Mouse (Mus musculus): ENCODE data around the gene Akr1c14. TPM values are rescaled to one million over a fixed set of nuclear protein-coding genes. Genes with fewer than 3 reads are reported as not detected.

Akr1c14 gene
- polyA plus RNA-seq (2021; fragmentation: Nextera tagmentation) = 1.2 and 1.4 TPM in 2 replicates
- long read RNA-seq, experiment 1, partial matches to known transcripts = 1 of 7 reads
- long read RNA-seq, experiment 1, other reads (novel, unspliced or antisense) = 2 of 7 reads
- long read RNA-seq, experiment 2, transcript Akr1c14-201 (9 exons, 2,436 nt) = major isoform, 14 of 15 reads
- long read RNA-seq, experiment 2, partial matches to known transcripts = 0 of 15 reads
- long read RNA-seq, experiment 2, other reads (novel, unspliced or antisense) = 1 of 15 reads

DNA sequence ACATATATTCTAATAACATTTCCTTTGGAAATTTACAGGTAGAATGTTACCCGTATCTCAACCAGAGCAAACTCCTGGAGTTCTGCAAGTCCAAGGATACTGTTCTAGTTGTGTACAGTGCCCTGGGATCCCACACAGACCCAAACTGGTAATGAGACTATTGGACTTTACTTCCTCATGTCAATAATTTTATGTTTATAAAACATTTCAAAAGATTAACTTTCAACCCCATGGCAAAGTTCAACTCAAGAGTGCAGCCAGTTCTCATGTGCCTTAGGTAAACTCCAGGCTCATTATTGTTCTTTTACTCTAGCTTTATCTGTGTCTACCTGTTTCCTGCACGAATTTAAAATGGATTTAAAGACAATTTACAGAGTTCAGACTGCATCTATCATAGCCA lies at the start of gene Akr1c14:
Gene Akr1c14 (plus strand): TSS at position 293 of the 400 bp plus-strand sequence.

Other genes starting within 250 kb of the Akr1c14 start
- gene Calml3, start 244.7 kb upstream of the Akr1c14 start, polyA plus RNA-seq (2021; fragmentation: Nextera tagmentation) = not detected in 2 replicates
- not detected in 2 replicates for gene Calm4, start 211.3 kb upstream of the Akr1c14 start, polyA plus RNA-seq (2021; fragmentation: Nextera tagmentation)
- gene Calm5, start 194.8 kb upstream of the Akr1c14 start, polyA plus RNA-seq (2021; fragmentation: Nextera tagmentation) = not detected in 2 replicates
- gene Net1, start 130.8 kb upstream of the Akr1c14 start, polyA plus RNA-seq (2021; fragmentation: Nextera tagmentation) = 7.1 and 8.1 TPM in 2 replicates
- gene Tubal3, start 130.7 kb upstream of the Akr1c14 start, polyA plus RNA-seq (2021; fragmentation: Nextera tagmentation) = not detected in 2 replicates
- not detected in 2 replicates for gene Ucn3, start 103.7 kb upstream of the Akr1c14 start, polyA plus RNA-seq (2021; fragmentation: Nextera tagmentation)
- 2.1 and 2.8 TPM in 2 replicates for gene Akr1c18, start 101.6 kb downstream of the Akr1c14 start, polyA plus RNA-seq (2021; fragmentation: Nextera tagmentation)
- gene Akr1c13, start 142.1 kb downstream of the Akr1c14 start, polyA plus RNA-seq (2021; fragmentation: Nextera tagmentation) = 0.29 and 0.55 TPM in 2 replicates
- 0.23 TPM in 1 of 2 replicates, not detected in the other for gene Akr1c19, start 179.7 kb downstream of the Akr1c14 start, polyA plus RNA-seq (2021; fragmentation: Nextera tagmentation)
- not detected in 2 replicates for gene Akr1c12, start 230.4 kb downstream of the Akr1c14 start, polyA plus RNA-seq (2021; fragmentation: Nextera tagmentation)

All from layer of hippocampus, adult 6 months (tissue).